Mouse (Mus musculus) limb, embryonic 14.5 days (tissue): ENCODE results near the gene Krtap3-2. TPM values are rescaled to one million over a fixed set of nuclear protein-coding genes. Genes with fewer than 3 reads are reported as not detected.

ENCODE experiments used
- ATAC-seq: fragments of 200-750 bp; cut with Nextera tagmentation; 2 replicates; pipeline ENCODE4 v1.8.0; 2017; ENCODE audit warnings: low read depth, moderate number of reproducible peaks, moderate TSS enrichment; ENCODE audit not compliant: low FRiP score
- DNase-seq: peaks from one replicate; pipeline ENCODE4 v3.0.0-alpha.2; 2015; ENCODE audit warnings: low spot score
- H3K27ac ChIP-seq: fragments of 300-500 bp; sonication (generic); replicated peaks from 2 replicates; pipeline ENCODE4 v1.5.1; 2014; ENCODE audit warnings: low read depth, mild to moderate bottlenecking, low read length, moderate library complexity, mixed read lengths
- H3K27me3 ChIP-seq: fragments of 300-500 bp; sonication (generic); 2 replicates; pipeline ENCODE4 v1.6.1; 2014; ENCODE audit warnings: low read length, mixed read lengths; ENCODE audit not compliant: control insufficient read depth, insufficient read depth
- H3K36me3 ChIP-seq: fragments of 300-500 bp; sonication (generic); 2 replicates; pipeline ENCODE4 v1.6.1; 2014; ENCODE audit warnings: mild to moderate bottlenecking, low read length, moderate library complexity, mixed read lengths; ENCODE audit not compliant: control insufficient read depth, insufficient read depth
- H3K4me1 ChIP-seq: fragments of 300-500 bp; sonication (generic); 2 replicates; pipeline ENCODE4 v1.6.1; 2014; ENCODE audit warnings: antibody characterized with exemption, low read length, mixed read lengths; ENCODE audit not compliant: control insufficient read depth, insufficient read depth
- H3K4me2 ChIP-seq: fragments of 300-500 bp; sonication (generic); replicated peaks from 2 replicates; pipeline ENCODE4 v1.6.1; 2014; ENCODE audit warnings: low read depth, mild to moderate bottlenecking, low read length, moderate library complexity; ENCODE audit not compliant: severe bottlenecking
- H3K4me3 ChIP-seq: fragments of 300-500 bp; sonication (generic); replicated peaks from 2 replicates; pipeline ENCODE4 v1.5.1; 2014; ENCODE audit warnings: low read length
- H3K9ac ChIP-seq: fragments of 300-500 bp; sonication (generic); 2 replicates; pipeline ENCODE4 v1.6.1; 2014; ENCODE audit warnings: mild to moderate bottlenecking, low read depth, low read length, moderate library complexity; ENCODE audit not compliant: severe bottlenecking
- H3K9me3 ChIP-seq: fragments of 300-500 bp; sonication (generic); 2 replicates; pipeline ENCODE4 v1.6.1; 2016; ENCODE audit warnings: low read length; ENCODE audit not compliant: control insufficient read depth
- POLR2A ChIP-seq: fragments of 200-500 bp; IDR thresholded peaks from 2 replicates; pipeline ENCODE4 v1.8.0; 2012; ENCODE audit warnings: inconsistent platforms, mild to moderate bottlenecking, moderate library complexity, borderline replicate concordance; ENCODE audit not compliant: insufficient read depth, insufficient read length; ENCODE audit errors: extremely low read depth
- WGBS: fragments of 180-500 bp; shearing (Covaris S2); extraction: QIAGEN DNeasy Blood & Tissue Kit; methylation state at CpG from one replicate; pipeline ENCODE4 v1.1.7; 2014; 5-methylcytosine and 5-hydroxymethylcytosine counted together
- polyA plus RNA-seq, 2 experiments: library from polyadenylated mRNA; depleted of rRNA in 1 of 2; stranded (reverse) in 1 of 2; unstranded in 1 of 2; fragments of >200 nt; fragmentation: Nextera tagmentation in 1 of 2; extraction: Ambion mirVana in 1 of 2; gene quantifications; 2 replicates each; pipeline versions ENCODE4 v1.2.1 to v1.2.3; 2012 to 2014

The Krtap3-2 gene
- polyA plus RNA-seq, 2 experiments: not detected

GRCm38 (mm10) chr11:99547892-99548291 is 8.8 kb downstream of the Krtap3-2 start:
- Histone ChIP-seq H3K4me2 (no peak overlapping the region), H3K9me3 (no peaks in the 10 kb centered on the region), H3K27me3 (no peaks in the 10 kb centered on the region), H3K27ac (no peak overlapping the region), H3K9ac (no peak overlapping the region), H3K4me1 (no peaks in the 10 kb centered on the region), H3K36me3 (no peaks in the 10 kb centered on the region), H3K4me3 (no peak overlapping the region)
- TF ChIP-seq POLR2A: no peak
- DNase-seq: no peak
- ATAC-seq: no peak

DNA sequence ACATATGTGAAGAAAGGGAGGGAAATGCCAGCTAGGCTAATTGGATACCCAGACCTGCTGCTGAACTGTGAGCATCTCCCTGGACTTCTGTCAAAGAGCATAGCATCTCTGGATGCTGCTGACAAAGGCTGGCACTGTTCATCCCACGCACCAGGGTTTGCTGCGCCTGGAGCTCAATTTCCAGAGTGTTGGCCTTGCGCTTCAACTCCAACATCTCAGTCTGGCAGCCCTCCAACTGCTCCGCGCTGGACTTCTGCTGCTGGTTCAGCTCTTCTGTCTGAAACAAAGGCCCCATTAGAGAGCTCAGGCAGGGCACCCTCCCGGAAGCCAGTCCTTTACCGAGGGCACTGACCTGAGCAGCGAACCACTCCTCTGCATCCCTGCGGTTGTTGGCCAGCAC is 16.9 kb downstream of the Krtap3-2 start:
- ATAC-seq (no peak), DNase-seq (no peak)
- Histone ChIP-seq H3K4me2 (no peak overlapping the region), H3K4me1 (no peaks in the 10 kb centered on the region), H3K4me3 (no peak overlapping the region), H3K27me3 (no peaks in the 10 kb centered on the region), H3K9me3 (no peaks in the 10 kb centered on the region), H3K36me3 (no peaks in the 10 kb centered on the region), H3K9ac (no peak overlapping the region), H3K27ac (no peak overlapping the region)
- 74% methylated on average over 9 of the region's 9 CpGs for WGBS
- TF ChIP-seq POLR2A: no peak

- ATAC-seq (no peak), DNase-seq (no peak)
- Histone ChIP-seq H3K9me3 (no peaks in the 10 kb centered on the region), H3K9ac (no peak within 1 kb of the TSS), H3K4me1 (no peaks in the 10 kb centered on the region), H3K27me3 (no peaks in the 10 kb centered on the region), H3K36me3 (no peaks in the 10 kb centered on the region), H3K4me2 (no peak within 1 kb of the TSS), H3K4me3 (no peak within 1 kb of the TSS), H3K27ac (no peak within 1 kb of the TSS)
- 17% methylated on average over 13 of the region's 13 CpGs for WGBS
- no peak for TF ChIP-seq POLR2A
These were observed 35.3 kb downstream of the Krtap3-2 start, which contains the start of gene Krt39 for GRCm38 (mm10) chr11:99521288-99521860. Gene Krt39, minus strand, starts transcription at chr11:99521338.

- ATAC-seq (no peak), DNase-seq (no peak)
- WGBS: 80% methylated on average over 8 of the region's 8 CpGs
These were observed 42.6 kb downstream of the Krtap3-2 start for GRCm38 (mm10) chr11:99514098-99514497.

More at GRCm38 (mm10) chr11:99514098-99514497, 42.6 kb downstream of the Krtap3-2 start:
- no peak overlapping the region for H3K9ac ChIP-seq
- no peak for TF ChIP-seq POLR2A
- H3K4me2 ChIP-seq: no peak overlapping the region
- no peak overlapping the region for H3K4me3 ChIP-seq
- H3K27ac ChIP-seq: no peak overlapping the region
- H3K9me3 ChIP-seq: no peaks in the 10 kb centered on the region
- no peaks in the 10 kb centered on the region for H3K27me3 ChIP-seq
- H3K4me1 ChIP-seq: no peaks in the 10 kb centered on the region
- no peaks in the 10 kb centered on the region for H3K36me3 ChIP-seq

Other genes starting within 250 kb of the Krtap3-2 start
Only the 30 nearest of the 35 such genes appear.
- not detected in 2 replicates for gene Krt26, start 218.9 kb downstream of the Krtap3-2 start, polyA plus RNA-seq (2012; rRNA removed)
- gene Krt26, start 218.9 kb downstream of the Krtap3-2 start, polyA plus RNA-seq (2014; fragmentation: Nextera tagmentation; extraction: Ambion mirVana): not detected in 2 replicates
- not detected in 2 replicates for gene Krt27, start 205.7 kb downstream of the Krtap3-2 start, polyA plus RNA-seq (2012; rRNA removed)
- gene Krt27, start 205.7 kb downstream of the Krtap3-2 start, polyA plus RNA-seq (2014; fragmentation: Nextera tagmentation; extraction: Ambion mirVana): not detected in 2 replicates
- 0.16 and 0.22 TPM in 2 replicates for gene Krt28, start 181.9 kb downstream of the Krtap3-2 start, polyA plus RNA-seq (2012; rRNA removed)
- gene Krt28, start 181.9 kb downstream of the Krtap3-2 start, polyA plus RNA-seq (2014; fragmentation: Nextera tagmentation; extraction: Ambion mirVana): 0.28 TPM in 1 of 2 replicates, not detected in the other
- 131 and 242 TPM in 2 replicates for gene Krt10, start 167.5 kb downstream of the Krtap3-2 start, polyA plus RNA-seq (2012; rRNA removed)
- gene Krt10, start 167.5 kb downstream of the Krtap3-2 start, polyA plus RNA-seq (2014; fragmentation: Nextera tagmentation; extraction: Ambion mirVana): 119 and 176 TPM in 2 replicates
- gene Krt12, start 134.6 kb downstream of the Krtap3-2 start, polyA plus RNA-seq (2012; rRNA removed): 0.03 TPM in 1 of 2 replicates, not detected in the other
- 0.11 TPM in 1 of 2 replicates, not detected in the other for gene Krt12, start 134.6 kb downstream of the Krtap3-2 start, polyA plus RNA-seq (2014; fragmentation: Nextera tagmentation; extraction: Ambion mirVana)
- gene Krt20, start 118.7 kb downstream of the Krtap3-2 start, polyA plus RNA-seq (2012; rRNA removed): 0.24 and 0.26 TPM in 2 replicates
- gene Krt20, start 118.7 kb downstream of the Krtap3-2 start, polyA plus RNA-seq (2014; fragmentation: Nextera tagmentation; extraction: Ambion mirVana): 0.26 and 0.37 TPM in 2 replicates
- gene Krt23, start 63.7 kb downstream of the Krtap3-2 start, polyA plus RNA-seq (2012; rRNA removed): 0.51 and 1.2 TPM in 2 replicates
- gene Krt23, start 63.7 kb downstream of the Krtap3-2 start, polyA plus RNA-seq (2014; fragmentation: Nextera tagmentation; extraction: Ambion mirVana): 2.7 and 3.7 TPM in 2 replicates
- gene Krt39, start 35.5 kb downstream of the Krtap3-2 start, polyA plus RNA-seq (2012; rRNA removed): not detected in 2 replicates
- not detected in 2 replicates for gene Krt39, start 35.5 kb downstream of the Krtap3-2 start, polyA plus RNA-seq (2014; fragmentation: Nextera tagmentation; extraction: Ambion mirVana)
- not detected in 2 replicates for gene Krt40, start 13.7 kb downstream of the Krtap3-2 start, polyA plus RNA-seq (2012; rRNA removed)
- not detected in 2 replicates for gene Krt40, start 13.7 kb downstream of the Krtap3-2 start, polyA plus RNA-seq (2014; fragmentation: Nextera tagmentation; extraction: Ambion mirVana)
- 0.09 TPM in 1 of 2 replicates, not detected in the other for gene Krtap3-3, start 6.0 kb downstream of the Krtap3-2 start, polyA plus RNA-seq (2012; rRNA removed)
- gene Krtap3-3, start 6.0 kb downstream of the Krtap3-2 start, polyA plus RNA-seq (2014; fragmentation: Nextera tagmentation; extraction: Ambion mirVana): not detected in 2 replicates
- not detected in 2 replicates for gene Gm11939, start 2.6 kb upstream of the Krtap3-2 start, polyA plus RNA-seq (2012; rRNA removed)
- gene Gm11939, start 2.6 kb upstream of the Krtap3-2 start, polyA plus RNA-seq (2014; fragmentation: Nextera tagmentation; extraction: Ambion mirVana): not detected in 2 replicates
- gene Krtap3-1, start 9.8 kb upstream of the Krtap3-2 start, polyA plus RNA-seq (2012; rRNA removed): not detected in 2 replicates
- gene Krtap3-1, start 9.8 kb upstream of the Krtap3-2 start, polyA plus RNA-seq (2014; fragmentation: Nextera tagmentation; extraction: Ambion mirVana): not detected in 2 replicates
- not detected in 2 replicates for gene Krtap1-5, start 24.2 kb upstream of the Krtap3-2 start, polyA plus RNA-seq (2012; rRNA removed)
- gene Krtap1-5, start 24.2 kb upstream of the Krtap3-2 start, polyA plus RNA-seq (2014; fragmentation: Nextera tagmentation; extraction: Ambion mirVana): not detected in 2 replicates
- gene Krtap1-4, start 26.8 kb upstream of the Krtap3-2 start, polyA plus RNA-seq (2012; rRNA removed): not detected in 2 replicates
- not detected in 2 replicates for gene Krtap1-4, start 26.8 kb upstream of the Krtap3-2 start, polyA plus RNA-seq (2014; fragmentation: Nextera tagmentation; extraction: Ambion mirVana)
- not detected in 2 replicates for gene Krtap1-3, start 34.5 kb upstream of the Krtap3-2 start, polyA plus RNA-seq (2012; rRNA removed)
- not detected in 2 replicates for gene Krtap1-3, start 34.5 kb upstream of the Krtap3-2 start, polyA plus RNA-seq (2014; fragmentation: Nextera tagmentation; extraction: Ambion mirVana)
- gene Krtap9-3, start 41.3 kb upstream of the Krtap3-2 start, polyA plus RNA-seq (2012; rRNA removed): not detected in 2 replicates
- gene Krtap9-3, start 41.3 kb upstream of the Krtap3-2 start, polyA plus RNA-seq (2014; fragmentation: Nextera tagmentation; extraction: Ambion mirVana): not detected in 2 replicates
- gene Gm11938, start 46.5 kb upstream of the Krtap3-2 start, polyA plus RNA-seq (2012; rRNA removed): not detected in 2 replicates
- gene Gm11938, start 46.5 kb upstream of the Krtap3-2 start, polyA plus RNA-seq (2014; fragmentation: Nextera tagmentation; extraction: Ambion mirVana): not detected in 2 replicates
- gene Gm11937, start 53.3 kb upstream of the Krtap3-2 start, polyA plus RNA-seq (2012; rRNA removed): not detected in 2 replicates
- gene Gm11937, start 53.3 kb upstream of the Krtap3-2 start, polyA plus RNA-seq (2014; fragmentation: Nextera tagmentation; extraction: Ambion mirVana): not detected in 2 replicates
- gene Krtap2-4, start 58.0 kb upstream of the Krtap3-2 start, polyA plus RNA-seq (2012; rRNA removed): not detected in 2 replicates
- gene Krtap2-4, start 58.0 kb upstream of the Krtap3-2 start, polyA plus RNA-seq (2014; fragmentation: Nextera tagmentation; extraction: Ambion mirVana): not detected in 2 replicates
- not detected in 2 replicates for gene Gm11562, start 63.6 kb upstream of the Krtap3-2 start, polyA plus RNA-seq (2012; rRNA removed)
- not detected in 2 replicates for gene Gm11562, start 63.6 kb upstream of the Krtap3-2 start, polyA plus RNA-seq (2014; fragmentation: Nextera tagmentation; extraction: Ambion mirVana)
- gene Krtap4-1, start 71.4 kb upstream of the Krtap3-2 start, polyA plus RNA-seq (2012; rRNA removed): not detected in 2 replicates
- gene Krtap4-1, start 71.4 kb upstream of the Krtap3-2 start, polyA plus RNA-seq (2014; fragmentation: Nextera tagmentation; extraction: Ambion mirVana): not detected in 2 replicates
- gene Krtap4-2, start 78.2 kb upstream of the Krtap3-2 start, polyA plus RNA-seq (2012; rRNA removed): not detected in 2 replicates
- gene Krtap4-2, start 78.2 kb upstream of the Krtap3-2 start, polyA plus RNA-seq (2014; fragmentation: Nextera tagmentation; extraction: Ambion mirVana): not detected in 2 replicates
- gene Krtap4-7, start 87.2 kb upstream of the Krtap3-2 start, polyA plus RNA-seq (2012; rRNA removed): not detected in 2 replicates
- not detected in 2 replicates for gene Krtap4-7, start 87.2 kb upstream of the Krtap3-2 start, polyA plus RNA-seq (2014; fragmentation: Nextera tagmentation; extraction: Ambion mirVana)
- gene Gm11555, start 93.4 kb upstream of the Krtap3-2 start, polyA plus RNA-seq (2012; rRNA removed): not detected in 2 replicates
- not detected in 2 replicates for gene Gm11555, start 93.4 kb upstream of the Krtap3-2 start, polyA plus RNA-seq (2014; fragmentation: Nextera tagmentation; extraction: Ambion mirVana)
- gene Gm11563, start 102.1 kb upstream of the Krtap3-2 start, polyA plus RNA-seq (2012; rRNA removed): not detected in 2 replicates
- gene Gm11563, start 102.1 kb upstream of the Krtap3-2 start, polyA plus RNA-seq (2014; fragmentation: Nextera tagmentation; extraction: Ambion mirVana): not detected in 2 replicates
- gene Krtap4-6, start 109.1 kb upstream of the Krtap3-2 start, polyA plus RNA-seq (2012; rRNA removed): not detected in 2 replicates
- not detected in 2 replicates for gene Krtap4-6, start 109.1 kb upstream of the Krtap3-2 start, polyA plus RNA-seq (2014; fragmentation: Nextera tagmentation; extraction: Ambion mirVana)
- gene Gm14190, start 133.9 kb upstream of the Krtap3-2 start, polyA plus RNA-seq (2012; rRNA removed): not detected in 2 replicates
- not detected in 2 replicates for gene Gm14190, start 133.9 kb upstream of the Krtap3-2 start, polyA plus RNA-seq (2014; fragmentation: Nextera tagmentation; extraction: Ambion mirVana)
- not detected in 2 replicates for gene Gm14180, start 177.4 kb upstream of the Krtap3-2 start, polyA plus RNA-seq (2012; rRNA removed)
- gene Gm14180, start 177.4 kb upstream of the Krtap3-2 start, polyA plus RNA-seq (2014; fragmentation: Nextera tagmentation; extraction: Ambion mirVana): not detected in 2 replicates
- gene Gm11595, start 216.1 kb upstream of the Krtap3-2 start, polyA plus RNA-seq (2012; rRNA removed): not detected in 2 replicates
- not detected in 2 replicates for gene Gm11595, start 216.1 kb upstream of the Krtap3-2 start, polyA plus RNA-seq (2014; fragmentation: Nextera tagmentation; extraction: Ambion mirVana)
- not detected in 2 replicates for gene Krtap4-8, start 223.9 kb upstream of the Krtap3-2 start, polyA plus RNA-seq (2012; rRNA removed)
- gene Krtap4-8, start 223.9 kb upstream of the Krtap3-2 start, polyA plus RNA-seq (2014; fragmentation: Nextera tagmentation; extraction: Ambion mirVana): not detected in 2 replicates